Mouse (Mus musculus) cerebellum, adult 9-10 months (tissue): ENCODE measurements around the gene Chrna10.
A peak's percentile ranks its signal among the peaks of the same experiment; 100 is the strongest.

ENCODE experiments used
- DNase-seq: peaks from one replicate; pipeline ENCODE4 v3.0.0; 2022

The Chrna10 gene

DNA sequence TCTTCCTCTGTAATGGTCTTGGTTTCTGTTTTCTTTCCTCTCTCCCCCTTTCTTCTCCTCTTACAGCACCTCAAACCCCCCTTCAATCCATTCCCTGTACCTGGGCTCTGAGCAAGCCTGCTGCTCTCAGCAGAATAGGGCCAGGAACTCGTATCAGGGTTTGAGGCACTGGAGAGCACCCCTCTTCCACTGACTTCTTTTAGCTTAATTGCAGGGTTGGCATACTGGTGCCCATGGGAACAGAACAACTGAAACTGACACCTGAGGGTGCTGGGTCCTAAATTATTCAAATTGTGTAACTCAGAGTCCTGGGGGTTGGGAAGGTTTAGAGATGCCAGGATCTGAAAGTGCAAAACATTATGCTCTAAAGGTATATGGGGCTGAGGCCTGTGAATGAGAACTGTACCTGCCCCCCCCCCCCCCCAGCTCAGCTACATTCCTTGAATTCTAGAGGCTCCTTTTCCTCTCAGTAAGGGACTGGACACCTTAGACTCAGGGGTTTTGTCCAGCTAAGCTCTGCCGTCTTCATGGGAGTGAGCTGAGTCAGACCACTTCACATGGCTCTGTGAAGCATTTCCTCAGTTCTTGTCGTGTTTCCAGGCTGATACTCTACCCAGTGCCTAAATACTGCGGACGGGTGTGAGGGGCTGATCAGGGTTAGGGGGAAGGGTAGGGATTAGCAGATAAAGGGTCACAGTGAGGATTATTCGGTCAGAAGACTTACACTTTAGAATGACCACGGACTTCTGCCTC, at the start of gene Chrna10:
TSS of gene Chrna10 (minus strand) at position 250 of the 753 bp plus-strand sequence.
- DNase-seq = no peak

DNA sequence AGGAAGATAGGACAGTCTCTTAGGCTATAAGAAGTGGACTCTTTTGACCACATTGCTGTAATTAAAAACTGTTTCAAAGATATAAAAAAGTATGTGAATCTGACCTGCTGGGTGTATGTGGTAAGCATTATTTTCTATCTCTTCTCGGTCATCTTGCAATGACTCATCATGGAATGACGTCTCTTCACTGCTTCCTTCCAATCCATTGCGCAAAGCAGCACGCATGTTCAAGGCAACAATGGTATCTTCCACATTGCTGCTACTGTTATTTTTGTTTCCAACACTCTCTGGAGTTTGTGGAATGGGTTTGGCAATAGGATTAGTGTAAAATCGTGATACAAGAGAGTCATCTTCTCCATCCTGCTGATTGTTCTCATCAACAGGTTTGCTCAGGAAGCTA, 37.1 kb upstream of the Chrna10 start:
- DNase-seq = no peak

GRCm38 (mm10) chr7:102137898-102138297, 21.3 kb upstream of the Chrna10 start:
- no peak for DNase-seq

DNA sequence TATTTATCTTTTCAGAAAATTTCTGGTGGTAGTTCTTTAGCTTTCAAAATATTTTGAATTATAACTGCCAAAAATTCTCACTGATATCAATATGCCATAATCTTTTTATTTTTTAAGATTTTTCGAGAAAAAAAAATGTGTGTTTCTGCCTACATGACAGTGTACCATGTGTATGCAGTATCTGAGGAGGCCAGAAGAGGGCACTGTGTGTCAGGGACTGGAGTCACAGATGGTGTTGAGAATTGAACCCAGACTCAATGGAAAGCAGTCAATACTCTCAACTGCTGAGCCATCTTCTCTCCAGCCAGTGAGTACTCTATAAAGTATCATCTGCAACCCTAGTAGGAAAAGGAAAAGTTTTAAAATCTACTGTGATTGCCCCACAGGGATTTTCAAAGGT, 20.8 kb upstream of the Chrna10 start:
- peak; percentile 13 for DNase-seq

DNA sequence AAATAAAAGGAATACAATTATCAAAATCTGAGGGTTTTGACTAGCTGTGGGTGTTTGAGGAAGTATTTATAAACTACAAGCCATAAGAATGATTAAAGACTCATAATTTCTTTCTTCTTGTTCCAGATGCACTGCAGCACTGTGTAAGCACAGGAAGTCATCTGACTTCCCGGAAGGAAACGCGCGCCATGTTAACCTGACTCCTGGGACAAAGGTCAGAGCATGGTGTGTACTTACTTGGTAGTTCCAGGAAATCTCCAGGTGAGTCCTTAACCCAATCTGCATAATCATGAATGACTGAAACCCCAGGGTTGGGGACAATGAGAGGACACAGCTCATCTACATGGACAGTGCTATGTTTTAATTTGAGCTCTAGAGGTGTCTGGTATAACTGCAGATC, 15.8 kb upstream of the Chrna10 start:
- DNase-seq = no peak

- DNase-seq = no peak
Observed at GRCm38 (mm10) chr7:102120326-102120725, 3.7 kb upstream of the Chrna10 start.

DNA sequence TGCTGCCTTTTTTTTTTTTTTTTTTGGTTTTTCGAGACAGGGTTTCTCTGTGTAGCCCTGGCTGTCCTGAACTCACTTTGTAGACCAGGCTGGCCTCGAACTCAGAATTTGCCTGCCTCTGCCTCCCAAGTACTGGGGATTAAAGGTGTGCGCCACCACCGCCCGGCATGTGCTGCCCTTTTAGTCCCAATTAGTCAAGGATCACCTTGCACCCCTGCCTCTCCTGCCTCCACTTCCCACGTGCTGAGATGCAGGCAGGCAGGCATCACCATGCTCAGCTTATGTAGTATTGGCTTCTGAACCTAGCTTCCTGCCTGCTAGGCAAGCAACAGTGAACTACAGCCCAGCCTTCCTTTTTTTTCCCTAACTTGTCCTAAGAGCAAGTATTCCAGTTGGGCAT, 754 bp upstream of the Chrna10 start:
- no peak for DNase-seq

GRCm38 (mm10) chr7:102113151-102113729, 3.4 kb downstream of the Chrna10 start:
- DNase-seq = no peak

GRCm38 (mm10) chr7:102109746-102110145, 6.9 kb downstream of the Chrna10 start:
- DNase-seq = no peak

DNA sequence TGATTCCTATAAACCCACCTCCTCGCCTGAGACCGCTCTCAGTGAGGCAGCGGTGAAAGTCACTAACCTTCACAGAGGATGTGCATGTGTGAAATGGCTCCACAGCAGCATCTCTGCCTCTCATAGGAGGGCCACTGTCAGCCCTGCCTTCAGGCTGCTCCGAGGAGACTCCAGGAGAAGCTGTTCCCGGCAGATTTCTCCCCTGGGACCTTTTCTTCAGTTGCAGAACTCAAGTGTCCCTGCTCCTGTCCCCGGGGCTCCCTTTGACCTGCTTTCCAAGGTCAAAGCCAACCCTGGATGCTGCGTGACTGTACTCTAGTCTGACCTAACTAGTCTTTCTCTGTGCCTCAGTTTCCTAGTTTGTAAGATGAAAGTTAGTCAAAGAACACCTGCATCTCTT, 7.5 kb downstream of the Chrna10 start, which contains the start of gene Art5:
TSS of gene Art5 (minus strand) at position 319 of the 400 bp plus-strand sequence.
- no peak for DNase-seq

GRCm38 (mm10) chr7:102108206-102108605, 8.4 kb downstream of the Chrna10 start:
- DNase-seq = no peak

- DNase-seq = no peak
Observed at GRCm38 (mm10) chr7:102106700-102107141, 9.9 kb downstream of the Chrna10 start.

DNA sequence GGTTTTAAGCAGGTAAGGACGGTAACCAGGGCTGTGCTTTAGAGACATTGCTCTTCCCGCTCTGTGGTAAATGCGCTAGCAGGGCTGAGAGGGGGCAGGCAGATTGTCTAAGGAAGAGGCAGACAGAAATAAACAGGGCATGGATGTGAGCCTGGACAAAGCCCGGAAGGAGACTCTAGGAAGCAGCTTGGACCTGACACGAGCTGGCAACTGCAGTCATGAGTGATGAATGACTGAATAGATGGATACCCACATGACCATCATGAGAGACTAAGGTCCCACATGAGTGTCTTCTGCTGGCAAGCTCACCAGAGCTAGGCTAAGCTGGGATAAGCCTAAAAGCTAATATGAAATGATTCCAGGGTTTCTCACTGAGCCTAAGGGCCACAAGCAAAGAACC, 12.5 kb downstream of the Chrna10 start:
- peak; percentile 60 for DNase-seq

- no peak for DNase-seq
Observed at GRCm38 (mm10) chr7:102103555-102103954, 13.1 kb downstream of the Chrna10 start.

GRCm38 (mm10) chr7:102102696-102103095, 13.9 kb downstream of the Chrna10 start:
- no peak for DNase-seq

- no peak for DNase-seq
Observed at GRCm38 (mm10) chr7:102102241-102102640, 14.4 kb downstream of the Chrna10 start.

GRCm38 (mm10) chr7:102101487-102101886, 15.1 kb downstream of the Chrna10 start, which contains the start of gene Art1:
Gene Art1 (plus strand): TSS chr7:102101743.
- DNase-seq = no peak

GRCm38 (mm10) chr7:102100868-102101267, 15.8 kb downstream of the Chrna10 start:
- DNase-seq = no peak

GRCm38 (mm10) chr7:102099760-102100661, 16.6 kb downstream of the Chrna10 start:
- DNase-seq = no peak

DNA sequence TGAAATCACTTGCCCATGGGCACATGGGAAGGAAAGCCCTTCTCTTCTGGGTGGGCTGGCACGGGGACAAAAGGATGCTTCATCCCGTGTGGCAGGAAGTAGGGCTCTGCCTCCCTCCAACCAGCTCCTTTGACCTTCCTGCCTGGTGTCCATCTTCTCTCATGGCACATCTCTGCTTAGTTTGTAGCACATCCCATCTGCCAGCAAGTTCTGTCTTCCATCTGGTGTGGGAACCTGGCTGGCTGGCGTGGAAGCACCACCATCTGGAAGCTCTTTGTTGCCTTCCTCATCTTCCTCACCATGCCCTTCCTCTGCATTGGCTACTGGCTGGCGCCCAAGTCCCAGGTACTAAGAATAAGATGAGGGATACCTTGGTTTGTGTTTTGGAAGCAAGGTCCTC, 29.3 kb downstream of the Chrna10 start:
- DNase-seq = peak; percentile 50

DNA sequence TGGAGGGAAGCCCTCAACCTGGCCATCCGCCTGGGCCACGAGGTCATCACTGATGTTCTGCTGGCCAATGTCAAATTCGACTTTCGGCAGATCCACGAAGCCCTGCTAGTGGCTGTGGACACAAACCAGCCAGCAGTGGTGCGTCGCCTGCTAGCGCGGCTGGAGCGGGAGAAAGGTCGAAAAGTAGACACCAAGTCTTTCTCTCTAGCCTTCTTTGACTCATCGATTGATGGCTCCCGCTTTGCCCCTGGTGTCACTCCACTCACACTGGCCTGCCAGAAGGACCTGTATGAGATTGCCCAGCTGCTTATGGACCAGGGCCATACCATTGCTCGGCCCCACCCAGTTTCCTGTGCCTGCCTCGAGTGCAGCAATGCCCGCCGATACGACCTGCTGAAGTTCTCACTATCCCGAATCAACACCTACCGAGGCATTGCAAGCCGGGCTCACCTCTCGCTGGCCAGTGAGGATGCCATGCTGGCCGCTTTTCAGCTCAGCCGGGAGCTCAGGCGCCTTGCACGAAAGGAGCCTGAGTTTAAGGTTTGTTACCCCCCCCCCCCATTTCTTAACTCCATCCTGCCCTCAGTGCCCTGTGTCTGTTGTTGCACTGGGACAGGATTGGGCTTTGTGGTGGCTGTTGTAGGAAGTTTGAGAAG, 32.5 kb downstream of the Chrna10 start:
- DNase-seq = no peak

GRCm38 (mm10) chr7:102082816-102083215, 33.8 kb downstream of the Chrna10 start, which contains the start of gene Trpc2:
Gene Trpc2 (plus strand): TSS chr7:102083116.
- DNase-seq = no peak

DNA sequence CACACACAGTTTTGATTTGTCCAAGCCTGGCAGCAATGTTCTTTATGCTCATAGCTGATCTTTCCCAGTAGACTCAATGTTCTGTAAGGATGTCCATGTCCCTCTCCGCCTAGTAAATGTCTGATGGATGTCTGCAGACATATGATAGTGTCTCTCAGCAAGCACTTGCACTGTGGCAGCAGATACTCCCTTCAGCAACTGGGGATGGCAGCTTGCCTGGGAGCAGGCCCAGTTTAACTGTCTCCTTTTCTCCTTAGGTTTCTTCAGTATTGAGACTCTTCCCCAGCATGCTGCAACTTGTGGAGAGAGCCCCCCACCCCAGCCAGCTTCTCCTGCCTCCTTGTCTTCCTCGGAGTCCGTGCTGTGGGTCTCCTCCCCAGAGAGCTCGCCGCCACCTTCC, 34.8 kb downstream of the Chrna10 start:
- no peak for DNase-seq
